Comparison of ENCODE assay signal across 8 mouse cellular contexts in genomic region chr2:164531169-164531568, GRCm38 (mm10). TPM values are rescaled to one million over a fixed set of nuclear protein-coding genes. Genes with fewer than 3 reads are reported as not detected.
DNase-seq lines count a peak whose midpoint lies in the region; ATAC-seq and TF ChIP-seq lines count a peak whose summit lies in the region.

No protein-coding gene starts in this region.

- peak; percentile 79 for TF ChIP-seq CTCF in bone marrow, adult 2 months (IDR thresholded peaks at IDR 0.05; ENCODE audit: control insufficient read depth, insufficient read depth, low read length)
- TF ChIP-seq CTCF in embryonic fibroblast, embryonic 13.5 days (IDR thresholded peaks at IDR 0.05; ENCODE audit: borderline replicate concordance, insufficient read depth, low read length), result peak; percentile 64; the same call in 1 of the 2 replicates
- peak; percentile 49; the same call in 1 of the 2 replicates for TF ChIP-seq CTCF in testis, adult 2 months (IDR thresholded peaks at IDR 0.05; ENCODE audit: control insufficient read depth, insufficient read depth, insufficient replicate concordance, low read depth, low read length)

- H3K9ac ChIP-seq in hindbrain, embryonic 13.5 days, result no peak overlapping the region
- H3K9ac ChIP-seq in intestine, embryonic 15.5 days, result no peak overlapping the region

- ATAC-seq in hindbrain, embryonic 13.5 days (ENCODE audit: low FRiP score), result no peak
- ATAC-seq in intestine, embryonic 15.5 days, result peak; percentile 41; the same call in 1 of the 2 replicates

- intact Hi-C loops in left cerebral cortex, postnatal 10 days (cut with DNase I), result loop anchor here (5.0 kb wide), 1 partner anchor 114 kb away; no protein-coding TSS in a partner anchor

- DNase-seq in hindbrain, embryonic 10.5 days (ENCODE audit: low spot score), result peak; percentile 72
- DNase-seq in left cerebral cortex, postnatal 10 days (ENCODE audit: extremely low spot score in 1 of 2, low spot score in 2 of 2), result peak; percentile 68 to 70

- no peak overlapping the region for H3K4me2 ChIP-seq in hindbrain, embryonic 13.5 days
- H3K4me2 ChIP-seq in intestine, embryonic 15.5 days (replicated peaks), result no peak overlapping the region
- H3K4me2 ChIP-seq in myocyte (ENCODE audit: low read depth), result peak overlapping the region; percentile 19

- no peak overlapping the region for H3K4me3 ChIP-seq in hindbrain, embryonic 10.5 days
- no peak overlapping the region for H3K4me3 ChIP-seq in hindbrain, embryonic 13.5 days
- H3K4me3 ChIP-seq in bone marrow, adult 2 months (replicated peaks; ENCODE audit: control insufficient read depth, low read depth, low read length), result no peak overlapping the region
- H3K4me3 ChIP-seq in embryonic fibroblast, embryonic 13.5 days (ENCODE audit: insufficient read depth, low read length), result no peak overlapping the region
- H3K4me3 ChIP-seq in intestine, embryonic 15.5 days (replicated peaks), result no peak overlapping the region
- H3K4me3 ChIP-seq in myocyte, result no peak overlapping the region
- no peak overlapping the region for H3K4me3 ChIP-seq in testis, adult 2 months (ENCODE audit: control insufficient read depth, low read depth, low read length)

- no peaks in the 10 kb centered on the region for H3K36me3 ChIP-seq in hindbrain, embryonic 10.5 days
- H3K36me3 ChIP-seq in hindbrain, embryonic 13.5 days, result no peaks in the 10 kb centered on the region
- H3K36me3 ChIP-seq in intestine, embryonic 15.5 days, result no peaks in the 10 kb centered on the region
- no peaks in the 10 kb centered on the region for H3K36me3 ChIP-seq in myocyte (ENCODE audit: control insufficient read depth, insufficient read depth)
- no peaks in the 10 kb centered on the region for H3K36me3 ChIP-seq in testis, adult 2 months (ENCODE audit: control insufficient read depth, insufficient read depth, low read length)

- H3K9me3 ChIP-seq in hindbrain, embryonic 10.5 days, result peaks cover 10% of the 10 kb centered on the region
- 0 out of 2 replicates have a peak, but pooled peaks cover 8% of the 10 kb centered on the region for H3K9me3 ChIP-seq in hindbrain, embryonic 13.5 days
- H3K9me3 ChIP-seq in intestine, embryonic 15.5 days, result no peaks in the 10 kb centered on the region

- no peaks in the 10 kb centered on the region for H3K79me2 ChIP-seq in myocyte (ENCODE audit: control insufficient read depth, insufficient read depth)

- no peak for TF ChIP-seq POLR2A in bone marrow, adult 2 months (IDR thresholded peaks at IDR 0.05; ENCODE audit: borderline replicate concordance, control insufficient read depth, low read depth, low read length)
- no peak for TF ChIP-seq POLR2A in embryonic fibroblast, embryonic 13.5 days (IDR thresholded peaks at IDR 0.05; ENCODE audit: low read depth, low read length)
- TF ChIP-seq POLR2A in myocyte (IDR thresholded peaks at IDR 0.05; ENCODE audit: insufficient read length, low read depth), result no peak
- no peak for TF ChIP-seq POLR2A in testis, adult 2 months (IDR thresholded peaks at IDR 0.05; ENCODE audit: control insufficient read depth, low read depth, low read length)

- H3ac ChIP-seq in myocyte (ENCODE audit: control insufficient read depth, insufficient read length), result no peak overlapping the region

- no peaks in the 10 kb centered on the region for H3K27me3 ChIP-seq in hindbrain, embryonic 10.5 days (ENCODE audit: insufficient read depth, poor library complexity, severe bottlenecking)
- no peaks in the 10 kb centered on the region for H3K27me3 ChIP-seq in hindbrain, embryonic 13.5 days
- H3K27me3 ChIP-seq in intestine, embryonic 15.5 days (replicated peaks), result no peaks in the 10 kb centered on the region
- peaks cover 5% of the 10 kb centered on the region for H3K27me3 ChIP-seq in myocyte (ENCODE audit: control insufficient read depth, insufficient read depth, insufficient read length)
- no peaks in the 10 kb centered on the region for H3K27me3 ChIP-seq in testis, adult 2 months (ENCODE audit: control insufficient read depth, insufficient read depth, low read length)

- H3K27ac ChIP-seq in hindbrain, embryonic 10.5 days, result no peak overlapping the region
- no peak overlapping the region for H3K27ac ChIP-seq in hindbrain, embryonic 13.5 days
- no peak overlapping the region for H3K27ac ChIP-seq in bone marrow, adult 2 months (ENCODE audit: control insufficient read depth, insufficient read depth, low read depth, low read length, poor library complexity)
- H3K27ac ChIP-seq in embryonic fibroblast, embryonic 13.5 days (ENCODE audit: insufficient read depth, low read length), result no peak overlapping the region
- H3K27ac ChIP-seq in intestine, embryonic 15.5 days, result no peak overlapping the region
- H3K27ac ChIP-seq in testis, adult 2 months (ENCODE audit: control insufficient read depth, insufficient read depth, low read depth, low read length), result no peak overlapping the region

- 7% methylated on average over 3 of the region's 3 CpGs for WGBS in hindbrain, embryonic 10.5 days
- WGBS in hindbrain, embryonic 13.5 days, result 5% methylated on average over 3 of the region's 3 CpGs
- 5% methylated on average over 3 of the region's 3 CpGs for WGBS in bone marrow, adult 2 months
- 3% methylated on average over 3 of the region's 3 CpGs for WGBS in intestine, embryonic 15.5 days

- H3K4me1 ChIP-seq in hindbrain, embryonic 10.5 days (replicated peaks), result no peaks in the 10 kb centered on the region
- H3K4me1 ChIP-seq in hindbrain, embryonic 13.5 days (replicated peaks), result no peaks in the 10 kb centered on the region
- H3K4me1 ChIP-seq in bone marrow, adult 2 months (ENCODE audit: control insufficient read depth, insufficient read depth, low read length), result peaks cover 4% of the 10 kb centered on the region; the same call in 1 of the 2 replicates
- H3K4me1 ChIP-seq in embryonic fibroblast, embryonic 13.5 days (ENCODE audit: control insufficient read depth, insufficient read depth, low read length), result no peaks in the 10 kb centered on the region
- no peaks in the 10 kb centered on the region for H3K4me1 ChIP-seq in intestine, embryonic 15.5 days (replicated peaks)
- H3K4me1 ChIP-seq in testis, adult 2 months (ENCODE audit: control insufficient read depth, insufficient read depth, low read length), result no peaks in the 10 kb centered on the region; the same call in 1 of the 2 replicates

RNA-seq across cellular contexts. Expression of gene Wfdc2, which starts 31.0 kb away (rescaled TPM):
- polyA plus RNA-seq in hindbrain, embryonic 10.5 days (2016; fragmentation: Nextera tagmentation; extraction: Ambion mirVana), result 27.6 and 64.4 TPM in 2 replicates
- 4.5 and 5.5 TPM in 2 replicates for polyA plus RNA-seq in hindbrain, embryonic 13.5 days (2015; fragmentation: Nextera tagmentation; extraction: Ambion mirVana)
- polyA plus RNA-seq in bone marrow, adult 2 months (2011; ENCODE audit: insufficient read depth, insufficient read length, low replicate concordance, missing spikeins), result 2.8 TPM in 1 of 2 replicates, not detected in the other
- not detected in 2 replicates for polyA plus RNA-seq in embryonic fibroblast, embryonic 13.5 days (2011; ENCODE audit: insufficient read length, low read depth, missing spikeins)
- polyA plus RNA-seq in intestine, embryonic 15.5 days (2015; fragmentation: Nextera tagmentation; extraction: Ambion mirVana), result 53.3 and 57.4 TPM in 2 replicates
- total RNA-seq in left cerebral cortex, postnatal 10 days (2021), result under 1 TPM in 1 of 2 experiments, not detected in 1; 0.84 TPM
- polyA plus RNA-seq in myocyte (2012; fragmentation: generic; extraction: Trizol), result not detected
- 0.51 and 0.72 TPM in 2 replicates for polyA plus RNA-seq in testis, adult 2 months (2012; rRNA removed)

RNA-seq across cellular contexts. Expression of gene Pigt, which starts 33.8 kb away (rescaled TPM):
- 39.7 and 48.8 TPM in 2 replicates for polyA plus RNA-seq in hindbrain, embryonic 10.5 days (2016; fragmentation: Nextera tagmentation; extraction: Ambion mirVana)
- polyA plus RNA-seq in hindbrain, embryonic 13.5 days (2015; fragmentation: Nextera tagmentation; extraction: Ambion mirVana), result 67.3 and 71.1 TPM in 2 replicates
- polyA plus RNA-seq in bone marrow, adult 2 months (2011; ENCODE audit: insufficient read depth, insufficient read length, low replicate concordance, missing spikeins), result 27.8 and 39.1 TPM in 2 replicates
- 59.6 and 66.3 TPM in 2 replicates for polyA plus RNA-seq in embryonic fibroblast, embryonic 13.5 days (2011; ENCODE audit: insufficient read length, low read depth, missing spikeins)
- polyA plus RNA-seq in intestine, embryonic 15.5 days (2015; fragmentation: Nextera tagmentation; extraction: Ambion mirVana), result 62.7 and 65.7 TPM in 2 replicates
- 100 to 1,000 TPM; 119 to 124 TPM for total RNA-seq in left cerebral cortex, postnatal 10 days (2021)
- 79.2 TPM for polyA plus RNA-seq in myocyte (2012; fragmentation: generic; extraction: Trizol)
- polyA plus RNA-seq in testis, adult 2 months (2012; rRNA removed), result 77.6 and 85.6 TPM in 2 replicates

RNA-seq across cellular contexts. Expression of gene Spint3, which starts 42.1 kb away (rescaled TPM):
- polyA plus RNA-seq in hindbrain, embryonic 10.5 days (2016; fragmentation: Nextera tagmentation; extraction: Ambion mirVana), result not detected in 2 replicates
- not detected in 2 replicates for polyA plus RNA-seq in hindbrain, embryonic 13.5 days (2015; fragmentation: Nextera tagmentation; extraction: Ambion mirVana)
- polyA plus RNA-seq in bone marrow, adult 2 months (2011; ENCODE audit: insufficient read depth, insufficient read length, low replicate concordance, missing spikeins), result not detected in 2 replicates
- not detected in 2 replicates for polyA plus RNA-seq in embryonic fibroblast, embryonic 13.5 days (2011; ENCODE audit: insufficient read length, low read depth, missing spikeins)
- polyA plus RNA-seq in intestine, embryonic 15.5 days (2015; fragmentation: Nextera tagmentation; extraction: Ambion mirVana), result not detected in 2 replicates
- not detected for total RNA-seq in left cerebral cortex, postnatal 10 days (2021)
- not detected for polyA plus RNA-seq in myocyte (2012; fragmentation: generic; extraction: Trizol)
- 37.5 TPM in 1 of 2 replicates, not detected in the other for polyA plus RNA-seq in testis, adult 2 months (2012; rRNA removed)

RNA-seq across cellular contexts. Expression of gene Dbndd2, which starts 45.3 kb away (rescaled TPM):
- 1.9 and 3.3 TPM in 2 replicates for polyA plus RNA-seq in hindbrain, embryonic 10.5 days (2016; fragmentation: Nextera tagmentation; extraction: Ambion mirVana)
- 12.0 and 13.8 TPM in 2 replicates for polyA plus RNA-seq in hindbrain, embryonic 13.5 days (2015; fragmentation: Nextera tagmentation; extraction: Ambion mirVana)
- polyA plus RNA-seq in bone marrow, adult 2 months (2011; ENCODE audit: insufficient read depth, insufficient read length, low replicate concordance, missing spikeins), result 7.5 and 8.1 TPM in 2 replicates
- polyA plus RNA-seq in embryonic fibroblast, embryonic 13.5 days (2011; ENCODE audit: insufficient read length, low read depth, missing spikeins), result 13.8 and 19.0 TPM in 2 replicates
- 4.7 and 14.8 TPM in 2 replicates for polyA plus RNA-seq in intestine, embryonic 15.5 days (2015; fragmentation: Nextera tagmentation; extraction: Ambion mirVana)
- total RNA-seq in left cerebral cortex, postnatal 10 days (2021), result 10 to 100 TPM; 75.5 to 77.3 TPM
- 16.4 TPM for polyA plus RNA-seq in myocyte (2012; fragmentation: generic; extraction: Trizol)
- polyA plus RNA-seq in testis, adult 2 months (2012; rRNA removed), result 16.5 and 17.0 TPM in 2 replicates

RNA-seq across cellular contexts. Expression of gene Wfdc6a, which starts 54.1 kb away (rescaled TPM):
- not detected in 2 replicates for polyA plus RNA-seq in hindbrain, embryonic 10.5 days (2016; fragmentation: Nextera tagmentation; extraction: Ambion mirVana)
- polyA plus RNA-seq in hindbrain, embryonic 13.5 days (2015; fragmentation: Nextera tagmentation; extraction: Ambion mirVana), result not detected in 2 replicates
- not detected in 2 replicates for polyA plus RNA-seq in bone marrow, adult 2 months (2011; ENCODE audit: insufficient read depth, insufficient read length, low replicate concordance, missing spikeins)
- polyA plus RNA-seq in embryonic fibroblast, embryonic 13.5 days (2011; ENCODE audit: insufficient read length, low read depth, missing spikeins), result not detected in 2 replicates
- polyA plus RNA-seq in intestine, embryonic 15.5 days (2015; fragmentation: Nextera tagmentation; extraction: Ambion mirVana), result 0.85 and 1.7 TPM in 2 replicates
- total RNA-seq in left cerebral cortex, postnatal 10 days (2021), result 1 to 10 TPM in 1 of 2 experiments, under 1 TPM in 1; 0.47 to 1.7 TPM
- not detected for polyA plus RNA-seq in myocyte (2012; fragmentation: generic; extraction: Trizol)
- 23.9 and 25.0 TPM in 2 replicates for polyA plus RNA-seq in testis, adult 2 months (2012; rRNA removed)
